Mouse (Mus musculus): ENCODE data around the gene Farp1.
"Not testable (repeated sequence)": the region's sequence is repeated elsewhere in the genome, so short reads cannot be mapped to it uniquely, and the experiment has no call there.

The Farp1 gene

DNA sequence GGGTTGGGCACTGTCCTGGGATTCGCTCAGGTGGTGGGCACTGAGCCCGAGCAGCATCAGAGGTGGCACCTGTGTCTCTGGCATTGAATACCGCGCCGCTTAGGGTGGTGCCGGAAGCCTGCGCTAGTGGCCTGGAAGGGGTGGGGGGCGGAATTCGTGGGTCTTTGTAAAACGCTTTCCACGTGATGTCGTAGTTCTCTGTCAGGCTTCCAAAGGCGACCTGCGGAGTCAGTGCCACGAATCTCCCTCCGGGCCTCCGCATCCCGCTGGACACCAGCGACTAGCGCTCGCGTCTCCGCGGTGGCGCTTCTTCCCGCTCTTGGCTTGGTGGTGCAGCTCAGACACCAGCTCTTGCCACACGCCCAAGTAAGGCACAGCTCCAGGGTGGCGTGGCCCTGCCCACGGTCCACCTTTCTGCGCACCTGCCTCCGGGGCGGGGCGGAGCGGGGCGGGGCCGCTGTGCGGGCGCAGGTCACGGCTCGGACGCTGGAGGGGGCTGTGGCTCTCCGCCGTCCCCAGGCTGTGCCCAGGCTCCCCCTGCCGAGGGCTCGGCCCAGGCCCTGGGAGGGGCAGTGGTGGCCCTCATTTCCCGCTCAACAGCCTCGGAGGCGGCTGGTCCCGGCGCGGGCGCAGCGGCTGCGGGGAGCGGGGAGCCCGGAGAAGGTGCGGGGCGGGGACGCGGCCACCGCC is at the start of gene Farp1:
Gene Farp1 (plus strand): TSS at position 228 of the 690 bp plus-strand sequence.
- peak; percentile 58 for DNase-seq (ENCODE audit: low read depth, low spot score)

DNA sequence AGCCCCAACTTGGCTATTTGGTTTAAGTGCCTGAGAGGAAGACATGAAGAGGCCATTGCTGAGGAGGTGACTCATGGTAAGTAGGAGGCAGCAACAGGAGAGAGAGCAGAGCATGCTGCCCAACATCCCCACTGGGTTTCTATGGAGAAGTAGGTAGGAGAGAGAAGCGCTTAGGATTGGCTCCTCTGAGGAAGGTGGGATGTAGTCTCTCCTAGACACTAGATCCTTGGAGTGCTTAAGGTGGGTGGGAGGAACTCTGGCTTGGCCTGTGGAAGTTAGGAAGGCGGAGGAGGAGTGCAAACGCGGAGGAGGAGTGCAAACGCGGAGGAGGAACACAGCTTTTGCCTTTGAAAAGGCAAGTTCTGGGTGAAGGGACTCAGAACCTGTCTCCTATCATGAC is 45.9 kb upstream of the Farp1 start:
- DNase-seq (ENCODE audit: low read depth, low spot score) = no peak

- no peak for DNase-seq (ENCODE audit: low read depth, low spot score)
These were observed 37.3 kb upstream of the Farp1 start for GRCm38 (mm10) chr14:120997686-120998085.

GRCm38 (mm10) chr14:121000561-121001340 is 34.2 kb upstream of the Farp1 start:
- no peak for DNase-seq (ENCODE audit: low read depth, low spot score)

GRCm38 (mm10) chr14:121005621-121006020 is 29.4 kb upstream of the Farp1 start:
- no peak for DNase-seq (ENCODE audit: low read depth, low spot score)

DNA sequence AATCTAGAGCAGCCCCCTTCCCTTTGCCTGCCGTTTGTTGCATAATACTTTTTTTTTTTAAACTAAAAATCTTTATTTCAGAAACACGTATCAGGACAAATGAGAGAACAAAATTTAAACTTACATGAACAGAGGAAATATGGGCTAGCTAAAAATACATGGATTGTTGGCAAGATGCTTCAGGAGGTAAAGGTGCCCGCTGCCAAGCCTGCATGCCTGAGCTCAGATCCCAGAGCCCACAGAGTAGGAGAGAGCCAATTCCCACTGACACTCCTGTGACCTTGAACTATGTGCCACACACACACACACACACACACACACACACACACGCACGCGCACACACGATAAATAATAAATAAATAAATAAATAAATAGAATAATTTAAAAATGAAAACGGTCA is 29.0 kb upstream of the Farp1 start:
- no peak for DNase-seq (ENCODE audit: low read depth, low spot score)

DNA sequence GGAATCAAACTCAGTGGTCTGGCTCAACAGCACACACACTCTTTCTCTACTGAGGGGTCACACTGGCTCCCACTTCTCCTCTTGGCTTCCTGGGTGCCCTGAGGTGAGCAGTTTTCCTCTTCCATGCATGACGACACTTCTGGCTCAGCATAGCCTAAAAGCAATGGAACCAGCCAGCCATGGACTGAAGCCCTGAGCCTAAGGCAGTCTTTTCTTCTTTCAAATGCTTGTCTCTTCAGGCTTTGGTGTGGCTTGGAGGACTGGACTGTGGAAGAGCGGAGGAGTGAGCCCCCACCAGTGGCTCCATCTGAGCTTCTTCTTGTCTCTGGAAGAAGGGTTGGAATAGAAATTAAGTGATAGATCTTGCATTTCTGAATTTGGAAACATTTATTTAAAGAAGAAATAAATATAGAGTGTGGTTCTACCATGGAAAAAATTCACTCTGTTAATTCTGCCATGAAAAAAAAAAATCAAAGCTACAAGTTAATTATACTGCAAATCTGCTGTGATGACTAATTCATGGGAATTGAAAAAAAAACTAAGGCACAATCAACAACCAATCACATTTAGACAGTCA is 19.8 kb upstream of the Farp1 start:
- DNase-seq (ENCODE audit: low read depth, low spot score) = no peak

GRCm38 (mm10) chr14:121022403-121022802 is 12.6 kb upstream of the Farp1 start:
- DNase-seq (ENCODE audit: low read depth, low spot score) = no peak

- no peak for DNase-seq (ENCODE audit: low read depth, low spot score)
These were observed 9.6 kb upstream of the Farp1 start for GRCm38 (mm10) chr14:121025381-121025780.

- DNase-seq (ENCODE audit: low read depth, low spot score) = no peak
These were observed 3.6 kb upstream of the Farp1 start for GRCm38 (mm10) chr14:121031396-121031795.

- no peak for DNase-seq (ENCODE audit: low read depth, low spot score)
These were observed 475 bp upstream of the Farp1 start for GRCm38 (mm10) chr14:121034525-121034924.

DNA sequence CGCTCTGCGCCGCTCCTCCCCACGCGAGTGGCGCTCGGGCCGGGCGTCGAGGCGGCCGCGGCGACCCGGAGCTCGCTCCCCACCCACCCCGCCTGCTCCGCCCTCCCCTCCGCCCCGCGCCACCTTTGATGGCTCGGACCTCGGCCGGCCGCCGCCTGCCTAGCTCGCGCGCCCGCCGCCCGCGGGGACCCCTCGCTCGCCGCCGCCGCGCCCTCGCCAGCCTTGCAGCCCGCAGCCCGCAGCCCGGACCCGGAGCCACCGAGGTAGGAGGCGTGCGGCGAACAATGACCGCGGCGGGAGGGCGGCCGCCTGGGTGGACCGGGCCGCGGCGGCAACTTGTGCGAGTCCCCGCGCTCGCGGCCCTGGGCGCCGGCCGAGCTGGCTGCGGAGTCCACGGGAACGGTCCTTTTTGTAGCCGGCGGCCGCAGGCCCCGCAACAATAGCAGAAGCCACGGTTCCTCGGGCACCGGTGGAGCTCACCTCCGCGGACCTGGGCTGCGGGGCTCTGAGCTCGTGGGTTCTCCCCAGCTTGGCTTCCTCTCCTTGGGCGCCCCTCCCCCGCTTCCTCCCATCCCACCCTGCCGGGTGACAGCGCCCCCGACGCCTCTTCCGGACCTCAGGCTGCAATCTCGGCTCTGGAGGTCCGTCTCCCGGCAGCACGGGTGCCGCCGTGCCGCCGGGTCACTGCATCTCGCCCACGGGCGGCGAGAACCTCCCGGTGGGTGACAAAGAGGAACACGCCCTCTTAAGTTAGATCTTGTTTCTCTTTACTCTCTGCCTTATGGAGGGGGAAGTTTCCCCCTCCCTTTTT is 868 bp downstream of the Farp1 start:
- no peak for DNase-seq (ENCODE audit: low read depth, low spot score)

- DNase-seq (ENCODE audit: low read depth, low spot score) = no peak
These were observed 1.7 kb downstream of the Farp1 start for GRCm38 (mm10) chr14:121036612-121037221.

- no peak for DNase-seq (ENCODE audit: low read depth, low spot score)
These were observed 2.3 kb downstream of the Farp1 start for GRCm38 (mm10) chr14:121037276-121037675.

DNA sequence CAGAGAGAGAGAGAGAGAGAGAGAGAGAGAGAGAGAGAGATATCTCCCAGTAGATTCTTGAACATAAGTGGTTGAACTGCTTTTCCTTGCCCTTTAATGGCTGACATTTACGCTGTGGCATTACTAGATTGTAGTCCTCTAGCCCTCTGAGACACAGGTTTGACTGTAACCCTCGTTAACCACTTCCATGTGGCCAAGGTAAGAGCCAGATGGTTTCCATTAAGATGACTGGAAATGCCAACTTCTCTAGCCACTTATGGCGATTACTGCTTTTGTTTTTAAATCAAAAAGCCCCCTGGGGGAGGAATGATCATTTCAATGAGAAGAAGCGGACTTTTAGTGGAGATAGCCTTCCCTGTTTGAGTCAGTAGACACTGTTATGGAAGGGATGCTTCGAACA is 3.7 kb downstream of the Farp1 start:
- no peak for DNase-seq (ENCODE audit: low read depth, low spot score)

DNA sequence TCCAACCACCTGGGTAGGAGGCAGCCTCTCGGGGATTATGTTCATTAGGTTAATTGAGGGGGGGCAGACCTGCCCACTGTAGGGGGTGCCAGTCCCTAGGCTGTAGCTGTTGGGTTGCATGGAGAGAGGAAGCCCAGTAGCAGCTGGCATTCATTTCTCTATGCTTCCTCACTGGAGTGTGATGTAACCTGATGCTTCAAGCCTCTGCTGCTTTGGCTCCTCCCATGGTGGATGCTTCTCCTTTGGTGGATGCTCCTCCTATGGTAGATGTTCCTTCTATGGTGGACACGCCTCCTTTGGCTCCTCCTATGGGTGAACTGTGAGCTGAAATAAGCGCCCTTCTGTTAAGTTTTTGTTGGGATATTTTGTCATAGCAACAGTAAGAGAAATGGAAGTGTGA is 9.1 kb downstream of the Farp1 start:
- no peak for DNase-seq (ENCODE audit: low read depth, low spot score)

- no peak for DNase-seq (ENCODE audit: low read depth, low spot score)
These were observed 11.4 kb downstream of the Farp1 start for GRCm38 (mm10) chr14:121046313-121046961.

DNA sequence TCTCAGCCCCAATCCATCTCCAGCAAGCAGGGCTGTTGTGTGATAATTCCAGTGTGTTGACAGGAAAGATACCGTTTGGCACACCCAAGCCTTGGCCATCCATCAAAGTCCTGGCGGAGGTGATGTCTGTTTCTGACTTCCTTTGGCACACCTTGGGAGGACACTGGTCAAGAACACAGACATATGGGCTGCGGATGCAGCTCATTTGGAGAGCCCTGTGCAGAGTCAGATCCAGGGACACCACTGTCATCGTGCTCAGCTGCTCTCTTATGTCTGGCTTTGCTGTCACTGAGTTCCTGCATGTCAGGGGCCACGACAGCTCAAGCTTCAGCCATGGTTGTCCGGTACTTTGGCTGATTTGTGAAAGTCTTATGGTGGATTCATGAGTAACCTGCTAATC is 12.8 kb downstream of the Farp1 start:
- no peak for DNase-seq (ENCODE audit: low read depth, low spot score)

DNA sequence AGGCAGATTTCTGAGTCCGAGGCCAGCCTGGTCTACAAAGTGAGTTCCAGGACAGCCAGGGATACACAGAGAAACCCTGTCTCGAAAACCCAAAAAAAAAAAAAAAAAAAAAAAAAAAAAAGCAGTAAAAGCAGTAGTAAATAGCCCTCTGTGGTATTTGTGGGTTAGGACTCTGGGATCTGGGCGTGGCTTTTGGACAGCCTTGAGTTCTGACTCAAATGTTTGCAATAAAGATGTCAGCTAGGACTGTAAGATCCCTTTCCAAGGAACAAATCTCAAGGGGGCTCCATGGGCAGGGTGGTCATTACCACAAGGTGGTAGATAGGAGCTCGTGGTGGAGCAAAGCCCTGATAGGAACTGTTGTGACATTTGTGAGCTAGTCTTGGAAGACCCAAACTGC is 16.0 kb downstream of the Farp1 start:
- not testable (repeated sequence) for DNase-seq (ENCODE audit: low read depth, low spot score)

DNA sequence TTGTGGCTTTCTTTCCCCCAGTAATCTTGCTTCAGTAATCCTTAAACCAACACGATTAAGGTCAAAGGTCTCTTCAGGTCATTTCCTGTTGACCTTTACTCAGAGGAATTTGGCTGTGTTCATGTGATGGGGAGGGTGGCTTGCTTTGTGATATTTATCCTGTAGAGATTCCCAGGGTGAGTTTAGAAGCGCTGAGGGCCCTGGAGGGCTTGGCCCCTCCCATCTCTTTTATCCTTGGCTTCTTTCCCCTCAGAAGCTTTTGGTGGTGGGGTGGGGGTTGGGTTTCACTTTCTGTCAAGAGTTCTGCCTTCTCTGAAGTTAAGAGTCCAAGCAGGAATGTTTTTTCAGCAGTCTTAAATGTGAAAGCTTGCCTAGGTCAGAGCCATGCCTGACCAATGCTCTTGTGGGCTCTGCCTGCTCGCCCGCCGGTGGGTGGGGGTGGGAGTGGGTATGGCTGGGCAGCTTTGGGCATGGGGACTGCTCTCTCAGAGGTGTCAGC is 18.1 kb downstream of the Farp1 start:
- DNase-seq (ENCODE audit: low read depth, low spot score) = peak; percentile 51

DNA sequence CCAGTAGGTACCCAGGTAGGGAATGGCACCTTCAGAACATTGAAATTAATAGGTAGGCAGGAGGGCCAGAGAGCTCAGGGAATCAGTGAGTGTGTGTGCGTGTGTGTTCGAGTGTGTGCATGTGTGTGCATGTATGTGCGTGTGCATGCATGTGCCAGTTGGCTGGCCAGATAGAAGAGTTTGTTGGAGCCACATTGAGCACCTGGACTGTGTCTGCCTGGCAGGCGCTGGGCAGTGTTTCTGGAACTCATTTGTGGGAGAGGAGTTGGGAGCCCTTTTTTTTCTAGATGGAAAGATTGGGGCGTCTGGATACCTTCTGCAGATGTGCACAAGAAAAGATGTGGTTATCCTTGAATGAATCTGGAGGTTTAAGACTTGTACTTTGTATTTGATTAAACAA is 19.1 kb downstream of the Farp1 start:
- no peak for DNase-seq (ENCODE audit: low read depth, low spot score)
